Mouse (Mus musculus) hindbrain, embryonic 14.5 days (tissue): Measurements from ENCODE around the gene Hs3st3a1. TPM values are rescaled to one million over a fixed set of nuclear protein-coding genes. Genes with fewer than 3 reads are reported as not detected.

Experiments used
- ATAC-seq: fragments of 200-750 bp; cut with Nextera tagmentation; 2 replicates; pipeline ENCODE4 v1.8.0; 2017; ENCODE audit warnings: moderate number of reproducible peaks, mild to moderate bottlenecking, moderate TSS enrichment, moderate library complexity; ENCODE audit not compliant: low FRiP score
- DNase-seq: peaks from one replicate; pipeline ENCODE4 v3.0.0-alpha.2; 2015; ENCODE audit warnings: low spot score
- H3K27ac ChIP-seq: fragments of 300-500 bp; sonication (generic); 2 replicates; pipeline ENCODE4 v1.5.1; 2014; ENCODE audit warnings: mild to moderate bottlenecking, moderate library complexity
- H3K27me3 ChIP-seq: fragments of 300-500 bp; sonication (generic); 2 replicates; pipeline ENCODE4 v1.6.1; 2014; ENCODE audit warnings: mild to moderate bottlenecking, low read length, mixed read lengths; ENCODE audit not compliant: control insufficient read depth, insufficient read depth
- H3K36me3 ChIP-seq: fragments of 300-500 bp; sonication (generic); replicated peaks from 2 replicates; pipeline ENCODE4 v1.6.1; 2014; ENCODE audit not compliant: control insufficient read depth, insufficient read depth
- H3K4me1 ChIP-seq: fragments of 300-500 bp; sonication (generic); replicated peaks from 2 replicates; pipeline ENCODE4 v1.6.1; 2014; ENCODE audit warnings: antibody characterized with exemption, low read length, mixed read lengths; ENCODE audit not compliant: control insufficient read depth, insufficient read depth
- H3K4me2 ChIP-seq: fragments of 300-500 bp; sonication (generic); replicated peaks from 2 replicates; pipeline ENCODE4 v1.6.1; 2014; ENCODE audit warnings: mild to moderate bottlenecking, moderate library complexity
- H3K4me3 ChIP-seq: fragments of 300-500 bp; sonication (generic); replicated peaks from 2 replicates; pipeline ENCODE4 v1.5.1; 2014; ENCODE audit warnings: mild to moderate bottlenecking, low read length
- H3K9ac ChIP-seq: fragments of 300-500 bp; sonication (generic); 2 replicates; pipeline ENCODE4 v1.6.1; 2014
- H3K9me3 ChIP-seq: fragments of 300-500 bp; sonication (generic); 2 replicates; pipeline ENCODE4 v1.6.1; 2016; ENCODE audit warnings: low read length; ENCODE audit not compliant: control insufficient read depth
- WGBS: fragments of 180-500 bp; shearing (Covaris S2); extraction: QIAGEN DNeasy Blood & Tissue Kit; methylation state at CpG from one replicate; pipeline ENCODE4 v1.1.7; 2014; 5-methylcytosine and 5-hydroxymethylcytosine counted together
- polyA plus RNA-seq: library from polyadenylated mRNA; unstranded; fragments of >200 nt; fragmentation: Nextera tagmentation; extraction: Ambion mirVana; gene quantifications from 2 replicates; pipeline ENCODE4 v1.2.1, GENCODE M21; 2014

Hs3st3a1 gene
- polyA plus RNA-seq, 1 experiment from 2014 or later: 1.8 TPM

DNA sequence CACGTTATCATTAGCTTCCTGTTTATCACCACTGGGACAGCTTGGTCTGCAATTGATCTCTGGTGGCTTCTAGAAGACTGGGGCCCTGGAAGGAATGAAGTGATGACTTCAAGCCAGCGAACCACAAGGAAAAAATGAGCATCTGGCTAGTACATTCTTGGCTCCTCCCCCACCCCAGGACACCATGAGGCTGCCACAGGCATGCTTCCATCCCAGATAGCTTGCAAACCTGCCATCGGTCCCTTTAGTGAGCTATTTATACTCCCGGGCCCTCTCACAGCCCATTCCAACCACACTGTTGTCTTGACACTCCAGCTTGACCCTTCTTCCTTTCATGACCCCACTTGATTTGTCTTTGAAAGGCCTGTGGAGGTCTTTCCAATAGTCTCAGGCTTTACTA lies 127.6 kb downstream of the Hs3st3a1 start:
- Histone ChIP-seq H3K4me2 (no peak overlapping the region), H3K9me3 (no peaks in the 10 kb centered on the region), H3K36me3 (no peaks in the 10 kb centered on the region), H3K4me1 (no peaks in the 10 kb centered on the region), H3K9ac (no peak overlapping the region), H3K4me3 (no peak overlapping the region), H3K27ac (no peak overlapping the region), H3K27me3 (no peaks in the 10 kb centered on the region)
- ATAC-seq (no peak), DNase-seq (no peak)
- WGBS: 60% methylated on average over 4 of the region's 4 CpGs

Other genes with a start within 250 kb of the Hs3st3a1 start
- gene F930015N05Rik, start 1.3 kb downstream of the Hs3st3a1 start, polyA plus RNA-seq: 1.7 and 2.1 TPM in 2 replicates